Mouse (Mus musculus) heart, embryonic 15.5 days (tissue): Measurements from ENCODE around the gene Tfe3. TPM values are rescaled to one million over a fixed set of nuclear protein-coding genes. Genes with fewer than 3 reads are reported as not detected.
"Not testable (repeated sequence)": the region's sequence is repeated elsewhere in the genome, so short reads cannot be mapped to it uniquely, and the experiment has no call there.

Source experiments
- ATAC-seq: fragments of 200-750 bp; cut with Nextera tagmentation; replicated peaks from 2 replicates; pipeline ENCODE4 v1.8.0; 2017; ENCODE audit warnings: low read depth, moderate TSS enrichment; ENCODE audit not compliant: insufficient number of reproducible peaks, insufficient read depth, low FRiP score
- H3K27ac ChIP-seq: fragments of 300-500 bp; sonication (generic); 2 replicates; pipeline ENCODE4 v1.5.1; 2015; ENCODE audit warnings: mild to moderate bottlenecking, inconsistent platforms
- H3K27me3 ChIP-seq: fragments of 300-500 bp; sonication (generic); 2 replicates; pipeline ENCODE4 v1.6.1; 2015; ENCODE audit warnings: inconsistent platforms
- H3K36me3 ChIP-seq: fragments of 300-500 bp; sonication (generic); 2 replicates; pipeline ENCODE4 v1.6.1; 2015; ENCODE audit warnings: mild to moderate bottlenecking, inconsistent platforms
- H3K4me1 ChIP-seq: fragments of 300-500 bp; sonication (generic); replicated peaks from 2 replicates; pipeline ENCODE4 v1.6.1; 2015; ENCODE audit warnings: inconsistent platforms
- H3K4me2 ChIP-seq: fragments of 300-500 bp; sonication (generic); 2 replicates; pipeline ENCODE4 v1.6.1; 2015; ENCODE audit warnings: inconsistent platforms, mild to moderate bottlenecking, moderate library complexity
- H3K4me3 ChIP-seq: fragments of 300-500 bp; sonication (generic); 2 replicates; pipeline ENCODE4 v1.5.1; 2015; ENCODE audit warnings: mild to moderate bottlenecking, inconsistent platforms
- H3K9ac ChIP-seq: fragments of 300-500 bp; sonication (generic); 2 replicates; pipeline ENCODE4 v1.6.1; 2015; ENCODE audit warnings: mild to moderate bottlenecking, inconsistent platforms
- H3K9me3 ChIP-seq: fragments of 300-500 bp; sonication (generic); replicated peaks from 2 replicates; pipeline ENCODE4 v1.6.1; 2016; ENCODE audit warnings: inconsistent platforms
- WGBS: fragments of 180-500 bp; shearing (Covaris S2); methylation state at CpG from one replicate; pipeline ENCODE4 v1.1.7; 2015; ENCODE audit warnings: mixed read lengths; 5-methylcytosine and 5-hydroxymethylcytosine counted together
- polyA plus RNA-seq: library from polyadenylated mRNA; unstranded; fragments of >200 nt; fragmentation: Nextera tagmentation; extraction: Ambion mirVana; gene quantifications from 2 replicates; pipeline ENCODE4 v1.2.1, GENCODE M21; 2015

The Tfe3 gene
- 16.6 and 21.7 TPM in 2 replicates for polyA plus RNA-seq

DNA sequence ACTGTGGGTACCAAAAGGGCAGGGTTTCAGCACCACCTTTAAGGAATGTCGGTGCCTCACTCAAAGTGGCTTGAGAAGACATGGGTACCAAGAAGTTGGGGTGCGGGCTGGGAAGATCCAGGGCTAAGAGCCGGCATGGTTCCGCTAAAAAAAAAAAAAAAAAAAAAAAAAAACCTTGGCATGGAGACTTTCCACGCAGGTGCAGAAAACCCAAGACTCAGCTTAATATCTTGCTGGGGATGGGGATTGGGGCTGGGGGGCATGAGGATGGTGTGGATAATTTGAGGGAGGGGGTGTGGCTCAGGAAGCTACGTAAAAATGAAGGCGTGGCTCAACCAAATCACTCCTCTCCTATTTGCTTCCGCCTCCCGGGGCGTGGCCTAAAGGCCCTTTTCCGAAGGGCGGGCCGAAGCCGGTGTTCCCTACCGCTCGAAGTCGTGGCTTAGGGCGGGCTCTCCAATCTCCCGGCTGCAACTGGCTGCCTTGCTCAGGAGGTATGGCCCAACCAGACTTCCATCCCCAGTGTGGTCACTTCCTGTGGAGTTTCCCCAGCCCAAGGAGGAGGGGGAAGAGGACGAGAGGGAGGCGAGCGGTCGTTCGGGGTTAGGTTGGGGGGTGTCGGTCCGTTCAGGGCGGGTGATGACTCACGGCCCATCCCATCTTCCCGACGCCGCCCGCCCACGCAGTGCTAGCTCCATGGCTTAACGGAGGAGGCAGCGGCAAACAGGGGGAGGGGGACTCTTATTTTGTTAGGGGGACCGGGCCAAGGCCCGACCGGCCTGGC, at the start of gene Tfe3:
TSS of gene Tfe3 (plus strand) at position 424 of the 784 bp plus-strand sequence.
- H3K27ac ChIP-seq = peak within 1 kb of the TSS; percentile 81
- H3K9ac ChIP-seq = peak within 1 kb of the TSS; percentile 74
- peak within 1 kb of the TSS; percentile 76 for H3K4me3 ChIP-seq
- H3K4me2 ChIP-seq = peak within 1 kb of the TSS; percentile 71
- H3K27me3 ChIP-seq = no peaks in the 10 kb centered on the region
- 10% methylated on average over 27 of the region's 38 CpGs for WGBS
- peaks cover 19% of the 10 kb centered on the region for H3K4me1 ChIP-seq
- ATAC-seq = peak; percentile 96
- H3K9me3 ChIP-seq = no peaks in the 10 kb centered on the region
- peaks cover 1% of the 10 kb centered on the region; the same call in 1 of the 2 replicates for H3K36me3 ChIP-seq

DNA sequence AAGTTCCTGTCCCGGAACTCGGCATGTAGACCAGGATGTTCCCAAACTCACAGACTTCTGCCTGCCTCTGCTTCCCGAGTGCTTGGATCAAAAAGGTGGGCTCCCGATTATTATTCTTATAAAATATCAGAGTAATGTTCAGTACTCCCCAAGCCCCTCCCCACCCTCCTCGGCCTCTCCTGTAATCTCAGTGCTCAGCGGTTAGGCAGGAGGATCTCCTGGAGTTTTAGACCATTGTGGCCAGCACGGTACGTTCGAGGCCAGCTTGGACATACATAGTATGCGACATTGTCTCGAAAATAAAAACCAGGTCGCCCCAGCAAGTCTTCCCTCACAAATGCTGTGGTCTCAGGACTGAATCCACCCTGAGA, 48.6 kb upstream of the Tfe3 start:
- not testable (repeated sequence) for H3K9me3 ChIP-seq, H3K27me3 ChIP-seq, ATAC-seq, H3K4me1 ChIP-seq, H3K36me3 ChIP-seq
- H3K4me3 ChIP-seq = peak overlapping the region; percentile 45
- H3K4me2 ChIP-seq = peak overlapping the region; percentile 55
- peak overlapping the region; percentile 24; the same call in 1 of the 2 replicates for H3K27ac ChIP-seq
- H3K9ac ChIP-seq = peak overlapping the region; percentile 38; the same call in 1 of the 2 replicates
- WGBS = 22% methylated on average over 6 of the region's 12 CpGs

DNA sequence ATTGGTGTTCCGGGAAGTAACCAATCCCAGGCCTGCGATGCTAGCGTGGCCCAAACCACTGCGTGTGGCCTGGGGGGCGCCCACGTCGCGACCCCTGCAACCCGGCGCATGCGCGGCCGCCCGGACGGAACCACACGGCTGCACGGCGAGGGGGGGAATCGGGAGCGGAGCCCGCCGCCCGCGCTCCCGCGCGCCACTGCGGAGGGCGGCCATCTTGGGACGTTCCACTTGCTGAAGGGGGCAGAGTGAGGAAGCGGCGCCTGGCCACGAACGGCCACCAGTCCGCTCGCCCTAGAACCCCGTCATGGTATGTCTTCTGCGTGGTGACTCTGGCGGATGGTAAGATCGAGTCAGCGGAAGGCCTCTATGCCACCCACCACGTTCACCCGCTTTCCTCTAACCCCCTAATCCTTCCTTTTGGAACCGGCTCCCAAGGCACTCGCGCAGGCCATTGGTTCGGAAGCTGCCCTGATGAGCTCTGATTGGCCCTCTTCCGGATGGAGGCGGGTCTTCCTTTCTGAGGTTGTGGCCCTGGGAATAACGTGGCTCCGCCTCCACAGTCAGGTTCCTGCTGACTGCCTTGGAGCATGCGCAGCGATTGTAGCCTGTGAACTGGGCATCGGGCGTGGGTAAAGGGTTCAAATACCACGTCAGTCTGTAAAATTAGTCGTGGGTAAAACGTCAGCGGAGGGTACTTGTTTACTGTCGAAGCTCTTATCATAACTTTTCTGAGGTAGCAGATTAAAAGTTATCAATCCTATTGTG, 48.0 kb upstream of the Tfe3 start, which contains the start of gene Wdr45:
TSS of gene Wdr45 (plus strand) at position 199 of the 765 bp plus-strand sequence.
- ATAC-seq = peak; percentile 97
- Histone ChIP-seq H3K9ac (peak within 1 kb of the TSS; percentile 38; the same call in 1 of the 2 replicates), H3K27ac (peak within 1 kb of the TSS; percentile 24; the same call in 1 of the 2 replicates), H3K4me2 (peak within 1 kb of the TSS; percentile 55), H3K4me3 (peak within 1 kb of the TSS; percentile 45)
- H3K4me1 ChIP-seq, H3K36me3 ChIP-seq, H3K9me3 ChIP-seq, H3K27me3 ChIP-seq: not testable (repeated sequence)
- WGBS = 10% methylated on average over 38 of the region's 60 CpGs

DNA sequence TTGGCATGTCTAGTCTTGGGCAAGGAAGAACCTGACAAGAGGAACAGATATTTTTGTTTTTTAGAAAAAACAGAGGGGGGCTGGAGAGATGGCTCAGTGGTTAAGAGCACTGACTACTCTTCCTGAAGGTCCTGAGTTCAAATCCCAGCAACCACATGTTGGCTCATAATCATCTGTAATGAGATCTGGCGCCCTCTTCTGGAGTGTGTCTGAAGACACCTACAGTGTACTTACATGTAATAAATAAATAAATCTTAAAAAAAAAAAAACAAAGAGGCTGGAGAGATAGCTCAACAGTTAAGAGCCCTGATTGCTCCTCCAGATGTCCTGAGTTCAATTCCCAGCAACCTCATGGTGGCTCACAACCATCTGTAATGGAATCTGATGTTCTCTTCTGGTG, 46.3 kb upstream of the Tfe3 start:
- H3K4me2 ChIP-seq, H3K27ac ChIP-seq, H3K27me3 ChIP-seq, H3K9me3 ChIP-seq, H3K36me3 ChIP-seq, H3K9ac ChIP-seq, H3K4me1 ChIP-seq, ATAC-seq, H3K4me3 ChIP-seq: not testable (repeated sequence)
- WGBS = 42% methylated on average over 1 of the region's 1 CpGs

DNA sequence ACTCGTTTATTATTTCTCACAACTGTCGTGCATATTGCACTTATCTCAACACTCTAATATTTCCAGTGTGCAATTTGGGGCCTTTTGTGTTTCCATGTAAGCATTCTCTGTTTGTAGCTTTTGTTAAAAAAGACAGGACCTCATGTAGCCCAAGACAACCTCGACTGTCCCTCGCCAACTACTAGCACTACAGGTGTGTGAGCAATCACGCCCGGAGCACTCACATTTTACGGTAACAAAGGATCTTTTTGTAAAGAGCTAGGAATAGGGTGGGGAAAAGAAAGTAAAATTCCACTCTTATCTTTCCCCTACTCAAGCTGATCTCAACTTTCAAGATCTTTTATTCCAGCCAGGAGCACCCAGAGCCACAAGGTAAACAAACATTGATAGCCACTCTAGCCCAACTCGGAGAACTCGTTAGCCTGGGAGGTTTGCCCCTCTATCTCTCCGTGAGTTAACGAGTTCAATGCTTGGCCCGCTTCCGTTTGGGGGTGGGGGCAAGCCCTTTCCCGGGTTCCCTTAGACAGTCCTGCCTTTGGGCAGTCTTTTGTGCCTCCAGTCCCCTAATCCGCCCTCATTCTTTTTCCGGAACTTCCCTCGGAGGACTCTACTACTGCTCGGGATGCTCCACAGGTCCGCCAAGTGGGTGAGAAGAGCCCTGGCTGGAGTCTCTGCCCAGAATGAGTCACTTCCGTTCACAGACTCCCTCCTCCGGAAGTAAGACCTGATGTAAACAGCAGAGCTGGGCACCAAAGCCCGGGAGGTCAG, 40.7 kb upstream of the Tfe3 start, which contains the start of gene Gm45208:
TSS of gene Gm45208 (plus strand) at position 732 of the 768 bp plus-strand sequence.
- peaks cover 4% of the 10 kb centered on the region for H3K4me1 ChIP-seq
- H3K27ac ChIP-seq = peak within 1 kb of the TSS; percentile 91
- H3K36me3 ChIP-seq = no peaks in the 10 kb centered on the region; the same call in 1 of the 2 replicates
- H3K4me2 ChIP-seq = peak within 1 kb of the TSS; percentile 73
- 18% methylated on average over 22 of the region's 22 CpGs for WGBS
- peak; percentile 87 for ATAC-seq
- no peaks in the 10 kb centered on the region for H3K27me3 ChIP-seq
- peak within 1 kb of the TSS; percentile 69 for H3K4me3 ChIP-seq
- no peaks in the 10 kb centered on the region for H3K9me3 ChIP-seq
- H3K9ac ChIP-seq = peak within 1 kb of the TSS; percentile 59

DNA sequence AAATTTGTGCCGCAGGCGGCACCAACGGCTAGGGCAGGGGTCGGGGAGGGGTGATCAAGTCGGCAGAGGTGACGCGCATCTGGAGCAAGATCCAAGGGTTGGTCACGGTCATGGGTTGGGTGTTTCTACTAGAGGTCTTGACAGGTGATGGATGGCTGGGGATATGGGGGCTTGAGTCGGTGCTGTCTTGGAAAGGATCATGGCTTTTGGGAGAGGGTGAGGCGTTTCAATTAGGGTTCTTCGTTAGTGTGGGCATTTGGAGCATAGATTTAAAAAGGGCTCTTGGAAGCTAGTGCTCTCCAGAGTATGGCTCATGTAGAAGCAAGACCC, 40.1 kb upstream of the Tfe3 start:
- H3K4me1 ChIP-seq = peaks cover 4% of the 10 kb centered on the region
- H3K4me3 ChIP-seq = peak overlapping the region; percentile 69
- H3K9ac ChIP-seq = peak overlapping the region; percentile 59
- no peaks in the 10 kb centered on the region; the same call in 1 of the 2 replicates for H3K36me3 ChIP-seq
- no peaks in the 10 kb centered on the region for H3K9me3 ChIP-seq
- ATAC-seq = no peak
- H3K4me2 ChIP-seq = peak overlapping the region; percentile 73
- WGBS = 12% methylated on average over 11 of the region's 11 CpGs
- no peaks in the 10 kb centered on the region for H3K27me3 ChIP-seq
- peak overlapping the region; percentile 91 for H3K27ac ChIP-seq

DNA sequence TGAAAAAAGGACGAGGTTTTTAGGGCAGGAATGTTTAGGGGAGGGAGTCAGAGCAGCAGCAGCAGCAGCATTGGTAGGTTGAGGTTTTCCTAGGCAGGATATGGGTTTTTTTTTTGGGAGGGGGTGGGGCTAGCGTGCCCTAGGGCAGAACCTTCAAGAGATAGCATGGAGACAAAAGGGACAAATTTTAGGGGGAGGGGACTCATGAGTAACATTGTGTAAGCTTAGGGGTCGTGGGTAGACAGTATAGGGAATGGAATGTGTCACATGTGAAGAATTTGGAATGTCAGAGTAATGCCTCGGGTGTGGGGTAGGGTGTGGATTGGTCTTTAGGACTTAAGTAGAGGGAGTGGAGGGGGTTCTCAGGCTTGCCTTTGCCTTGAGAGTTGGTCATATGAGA, 39.7 kb upstream of the Tfe3 start:
- no peaks in the 10 kb centered on the region; the same call in 1 of the 2 replicates for H3K36me3 ChIP-seq
- peaks cover 4% of the 10 kb centered on the region for H3K4me1 ChIP-seq
- no peak overlapping the region for H3K27ac ChIP-seq
- 7% methylated on average over 4 of the region's 4 CpGs for WGBS
- ATAC-seq = no peak
- peak overlapping the region; percentile 69 for H3K4me3 ChIP-seq
- H3K27me3 ChIP-seq = no peaks in the 10 kb centered on the region
- peak overlapping the region; percentile 59; the same call in 1 of the 2 replicates for H3K9ac ChIP-seq
- H3K9me3 ChIP-seq = no peaks in the 10 kb centered on the region
- peak overlapping the region; percentile 73 for H3K4me2 ChIP-seq

DNA sequence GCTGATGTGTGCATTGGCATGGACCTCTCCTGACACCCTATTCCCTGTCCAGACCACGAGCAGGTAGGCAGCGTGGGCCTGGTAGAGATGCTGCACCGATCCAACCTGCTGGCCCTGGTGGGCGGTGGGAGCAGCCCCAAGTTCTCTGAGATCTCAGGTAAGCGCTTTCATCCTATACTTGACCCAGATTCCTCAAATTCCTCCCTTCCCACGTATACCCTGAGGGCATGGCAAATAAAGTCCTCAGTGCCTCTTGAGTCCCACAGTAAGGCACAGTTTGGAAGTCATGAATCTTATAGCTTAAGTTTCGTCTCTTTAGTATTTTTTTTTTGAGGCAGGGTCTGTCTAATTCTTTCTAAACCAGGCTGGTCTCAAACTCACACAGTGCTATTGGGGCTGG, 38.2 kb upstream of the Tfe3 start:
- H3K4me1 ChIP-seq = peaks cover 8% of the 10 kb centered on the region
- H3K27ac ChIP-seq = no peak overlapping the region
- H3K9me3 ChIP-seq = no peaks in the 10 kb centered on the region
- WGBS = 77% methylated on average over 7 of the region's 7 CpGs
- H3K4me3 ChIP-seq = no peak overlapping the region
- H3K36me3 ChIP-seq = no peaks in the 10 kb centered on the region; the same call in 1 of the 2 replicates
- H3K9ac ChIP-seq = no peak overlapping the region
- no peak for ATAC-seq
- H3K4me2 ChIP-seq = no peak overlapping the region
- no peaks in the 10 kb centered on the region for H3K27me3 ChIP-seq

DNA sequence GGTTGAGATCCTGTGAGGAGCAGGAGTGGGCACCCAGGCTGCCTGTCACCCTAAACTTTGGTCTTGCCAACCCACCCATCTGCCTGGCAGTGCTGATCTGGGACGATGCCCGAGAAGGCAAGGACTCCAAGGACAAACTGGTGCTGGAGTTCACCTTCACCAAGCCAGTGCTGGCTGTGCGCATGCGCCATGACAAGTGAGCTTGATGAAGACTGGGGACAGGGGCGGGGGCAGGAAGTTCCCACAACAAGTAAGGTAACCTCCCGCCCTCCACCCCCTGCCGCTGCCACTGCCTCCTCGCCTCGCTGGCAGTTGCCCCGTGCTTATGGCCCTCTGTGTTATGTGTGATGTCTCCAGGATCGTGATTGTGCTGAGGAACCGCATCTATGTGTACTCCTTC, 36.5 kb upstream of the Tfe3 start:
- 78% methylated on average over 12 of the region's 12 CpGs for WGBS
- H3K9me3 ChIP-seq = no peaks in the 10 kb centered on the region
- H3K9ac ChIP-seq = no peak overlapping the region
- no peaks in the 10 kb centered on the region; the same call in 1 of the 2 replicates for H3K36me3 ChIP-seq
- peaks cover 8% of the 10 kb centered on the region for H3K4me1 ChIP-seq
- no peak overlapping the region for H3K27ac ChIP-seq
- no peak for ATAC-seq
- H3K27me3 ChIP-seq = no peaks in the 10 kb centered on the region
- H3K4me2 ChIP-seq = no peak overlapping the region
- no peak overlapping the region for H3K4me3 ChIP-seq

DNA sequence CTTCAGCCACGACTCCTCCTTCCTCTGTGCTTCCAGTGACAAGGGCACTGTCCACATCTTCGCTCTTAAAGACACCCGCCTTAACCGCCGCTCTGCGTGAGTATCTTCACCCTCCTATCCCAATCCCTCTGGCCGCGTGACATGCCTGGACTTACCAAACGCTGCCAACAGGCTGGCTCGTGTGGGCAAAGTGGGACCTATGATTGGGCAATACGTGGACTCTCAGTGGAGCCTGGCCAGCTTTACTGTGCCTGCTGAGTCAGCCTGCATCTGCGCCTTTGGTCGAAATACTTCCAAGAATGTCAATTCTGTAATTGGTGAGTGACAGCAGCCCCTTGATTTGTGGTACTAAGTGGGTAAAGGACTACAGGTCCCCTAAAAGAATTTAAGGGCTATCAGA, 35.2 kb upstream of the Tfe3 start:
- Histone ChIP-seq H3K9me3 (no peaks in the 10 kb centered on the region), H3K27me3 (no peaks in the 10 kb centered on the region), H3K27ac (no peak overlapping the region), H3K36me3 (no peaks in the 10 kb centered on the region; the same call in 1 of the 2 replicates), H3K4me3 (no peak overlapping the region), H3K9ac (no peak overlapping the region), H3K4me2 (no peak overlapping the region), H3K4me1 (peaks cover 8% of the 10 kb centered on the region)
- 80% methylated on average over 13 of the region's 13 CpGs for WGBS
- no peak for ATAC-seq
